Mouse (Mus musculus) ovary, postnatal 14 days (tissue): ENCODE measurements around the gene B3gnt9.

Experiments
- DNase-seq: peaks from one replicate; pipeline ENCODE4 v3.0.0; 2022; ENCODE audit warnings: low spot score

Gene B3gnt9

DNA sequence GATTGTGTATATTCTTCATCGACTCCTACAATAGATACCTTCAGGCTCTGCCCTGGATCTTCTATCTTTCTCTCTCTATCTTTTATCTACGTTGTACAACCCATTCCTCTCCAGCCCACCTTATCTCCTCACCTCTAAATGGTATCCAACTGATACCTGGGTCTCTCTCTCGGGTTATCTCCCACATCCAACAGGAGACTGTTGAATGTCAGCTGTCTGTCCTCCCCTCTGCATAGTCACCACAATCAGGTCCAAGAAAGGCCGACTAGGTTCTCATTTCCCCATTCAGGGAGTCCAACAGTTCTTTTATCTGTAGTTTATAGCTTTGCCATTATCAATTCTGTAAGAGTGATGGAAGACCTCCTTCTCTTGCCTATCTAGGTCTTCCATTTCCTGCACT is 27.3 kb upstream of the B3gnt9 start:
- DNase-seq = no peak

DNA sequence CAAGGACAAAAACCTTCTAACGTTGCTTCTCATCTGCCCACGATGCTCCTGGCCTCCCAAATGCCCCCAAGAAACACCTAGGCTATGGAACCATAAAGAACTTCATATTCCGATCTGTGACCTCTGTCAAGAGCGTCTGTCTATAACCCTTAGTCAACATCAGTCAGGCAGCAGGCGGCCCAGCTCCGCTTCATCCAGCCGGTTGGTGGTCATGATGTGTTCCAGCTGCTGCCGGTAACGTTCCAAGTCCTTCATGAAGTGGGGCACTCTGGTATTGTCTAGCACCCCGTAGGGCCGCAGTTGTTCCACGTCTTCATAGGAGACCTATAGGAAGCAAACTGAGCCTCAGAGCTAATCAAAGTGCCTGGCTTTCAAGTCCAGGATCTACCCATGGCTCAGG is 26.9 kb upstream of the B3gnt9 start:
- DNase-seq = no peak

DNA sequence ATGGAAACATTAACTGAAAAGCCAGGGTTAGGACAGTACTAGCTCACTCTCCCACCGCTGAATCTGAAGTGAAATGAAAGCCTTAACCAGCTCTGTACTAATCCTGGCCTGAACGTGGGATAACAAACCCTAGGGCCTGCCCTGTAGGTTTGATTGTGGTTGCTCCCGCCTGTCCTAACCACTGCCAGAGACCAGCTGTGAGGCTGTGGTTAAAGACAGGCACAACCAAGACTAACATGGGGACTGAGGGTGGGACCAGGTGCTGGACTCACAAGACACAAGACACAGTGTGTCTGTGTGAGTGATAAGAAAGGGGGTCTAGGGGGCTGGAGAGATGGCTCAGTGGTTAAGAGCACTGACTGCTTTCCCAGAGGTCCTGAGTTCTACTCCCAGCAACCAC is 25.6 kb upstream of the B3gnt9 start:
- DNase-seq = no peak

DNA sequence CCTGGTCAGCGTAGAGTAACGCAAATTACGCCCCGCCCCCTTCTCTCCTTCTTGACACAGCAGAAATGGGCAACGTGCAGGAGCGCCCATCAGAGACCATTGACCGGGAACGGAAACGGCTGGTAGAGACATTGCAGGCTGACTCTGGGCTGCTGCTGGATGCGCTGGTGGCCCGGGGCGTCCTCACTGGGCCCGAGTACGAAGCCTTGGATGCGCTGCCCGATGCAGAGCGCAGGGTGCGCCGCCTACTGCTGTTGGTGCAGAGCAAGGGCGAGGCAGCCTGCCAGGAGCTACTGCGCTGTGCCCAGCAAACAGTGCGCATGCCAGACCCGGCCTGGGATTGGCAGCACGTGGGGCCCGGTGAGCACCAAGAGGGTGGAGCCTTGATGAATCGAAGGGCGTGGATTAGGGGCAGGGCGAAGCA is 24.0 kb upstream of the B3gnt9 start:
- peak; percentile 69 for DNase-seq

DNA sequence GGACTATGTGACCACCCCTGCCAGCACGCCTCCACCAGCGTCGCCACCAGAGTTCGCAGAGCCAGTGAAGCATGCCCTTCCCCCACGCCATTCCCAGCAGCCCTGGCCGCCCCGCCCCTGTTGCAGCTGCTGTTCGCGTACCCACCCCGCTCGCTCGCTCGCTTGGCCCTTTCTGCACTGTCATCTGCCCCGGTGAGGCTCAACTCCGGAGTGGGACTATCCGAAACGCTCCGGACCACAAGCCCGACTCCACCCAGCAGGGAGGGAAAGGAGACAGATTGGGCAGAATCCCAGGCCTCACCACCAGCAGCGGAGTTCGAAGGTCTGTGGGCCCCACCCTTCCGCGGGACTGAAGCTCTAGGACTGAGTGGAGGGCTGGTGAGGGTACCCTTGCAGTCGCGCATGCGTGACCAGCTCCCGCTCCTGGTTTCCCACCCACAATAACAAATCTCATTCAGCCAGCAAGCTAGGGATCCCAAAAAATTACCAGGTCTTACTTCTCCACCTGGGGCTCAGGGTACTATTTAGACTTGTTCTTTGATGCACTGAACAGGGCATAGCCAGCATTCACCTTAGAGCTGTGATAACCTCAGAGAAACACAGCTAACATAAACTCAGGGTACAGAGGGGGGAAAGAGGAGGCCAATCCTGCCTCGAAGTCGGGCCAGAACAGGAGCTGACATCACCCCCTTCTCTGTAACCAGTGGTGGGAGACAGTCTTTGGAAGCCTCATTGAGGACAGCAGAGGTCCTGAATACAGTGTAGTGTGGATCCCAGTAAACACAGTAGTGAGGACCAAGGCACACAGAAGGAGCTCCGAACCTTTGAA is 21.6 kb upstream of the B3gnt9 start:
- no peak for DNase-seq

DNA sequence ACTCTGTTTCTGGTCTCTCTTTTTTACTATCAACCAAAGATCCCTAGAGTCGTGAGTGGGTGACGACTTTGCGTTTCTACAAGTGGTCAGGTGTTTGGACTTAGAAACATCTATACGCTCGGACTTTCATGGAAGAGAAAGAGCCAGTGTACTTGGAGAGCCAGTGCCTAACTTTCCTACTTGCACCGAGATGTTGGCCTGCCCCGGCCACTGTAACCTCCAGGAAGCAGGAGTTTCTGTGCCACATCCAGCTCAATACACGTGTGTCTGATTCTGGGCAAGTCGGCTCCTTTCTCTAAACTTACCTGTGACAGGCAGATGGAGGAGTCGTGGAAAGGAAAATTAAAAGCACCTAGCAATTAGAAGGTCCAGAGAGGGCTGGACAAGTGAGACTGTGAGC is 20.9 kb upstream of the B3gnt9 start, which contains the start of gene Nol3:
Gene Nol3 (plus strand): TSS at position 301 of the 400 bp plus-strand sequence.
- DNase-seq = no peak

DNA sequence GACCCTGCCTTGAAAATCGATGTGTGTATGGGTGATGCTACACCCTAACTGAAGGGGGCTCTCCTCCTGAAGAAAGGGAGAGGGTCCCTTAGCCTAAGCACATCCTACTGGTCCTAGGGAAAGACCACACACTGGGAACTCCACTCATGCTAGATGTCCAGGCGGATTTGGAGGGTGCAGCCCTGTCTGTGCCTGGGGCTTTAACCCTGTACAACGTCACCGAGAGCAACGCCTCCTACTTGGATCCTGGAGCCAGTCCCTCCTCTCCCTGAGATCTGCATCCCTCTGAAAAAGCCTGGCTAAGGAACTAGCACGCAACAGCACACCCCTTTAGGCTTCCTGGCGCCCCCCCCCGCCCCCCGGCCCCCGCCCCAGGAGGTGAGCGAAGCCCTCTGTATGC is 20.4 kb upstream of the B3gnt9 start:
- DNase-seq = no peak

DNA sequence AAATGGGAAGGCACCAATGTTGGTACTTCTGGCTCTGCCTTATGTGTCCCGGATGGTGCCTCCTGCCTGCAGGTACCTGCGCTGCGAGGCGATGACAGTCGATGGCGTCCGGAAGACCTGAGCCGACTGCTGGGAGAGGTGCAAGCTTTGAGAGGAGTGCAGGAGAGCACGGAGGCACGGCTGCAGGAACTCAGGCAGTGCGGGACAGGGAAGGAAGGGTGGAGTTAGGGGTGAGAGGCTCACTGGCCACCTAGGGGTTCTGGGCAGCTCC is 15.9 kb upstream of the B3gnt9 start:
- no peak for DNase-seq

DNA sequence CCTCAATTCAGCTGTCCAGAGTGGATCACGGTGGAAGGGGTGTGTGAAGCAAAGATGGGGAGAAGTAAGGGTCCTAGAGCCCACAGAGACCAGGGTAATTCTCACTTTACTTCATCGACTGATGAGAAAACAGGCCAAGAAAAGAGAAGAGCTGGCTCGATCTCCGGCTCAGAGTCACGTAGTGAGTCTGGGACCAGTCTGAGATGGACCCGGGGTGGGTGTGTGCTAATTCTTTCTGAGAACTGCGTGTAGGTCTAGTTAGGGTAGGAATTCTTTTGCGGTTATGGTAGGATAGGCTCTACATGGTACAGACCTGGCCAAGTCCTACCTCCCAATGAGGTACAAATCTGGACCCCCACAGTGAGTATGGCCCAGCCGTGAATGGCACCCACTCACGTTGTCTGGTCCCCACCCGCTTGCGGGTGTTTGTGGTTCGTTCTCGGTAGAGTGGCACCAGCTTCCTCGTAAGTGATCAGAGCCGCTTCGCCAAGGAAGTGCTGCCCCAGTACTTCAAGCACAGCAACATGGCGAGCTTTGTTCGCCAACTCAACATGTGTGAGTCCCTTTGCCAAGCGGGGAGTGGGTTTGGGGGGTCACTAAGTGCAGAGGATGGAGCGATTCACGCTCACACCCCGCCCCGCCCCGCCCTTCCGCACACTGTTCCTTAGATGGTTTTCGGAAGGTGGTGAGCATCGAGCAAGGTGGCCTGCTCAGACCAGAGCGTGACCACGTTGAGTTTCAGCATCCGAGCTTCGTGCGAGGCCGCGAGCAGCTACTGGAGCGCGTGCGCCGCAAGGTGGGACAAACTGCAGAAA is 15.4 kb upstream of the B3gnt9 start:
- no peak for DNase-seq

DNA sequence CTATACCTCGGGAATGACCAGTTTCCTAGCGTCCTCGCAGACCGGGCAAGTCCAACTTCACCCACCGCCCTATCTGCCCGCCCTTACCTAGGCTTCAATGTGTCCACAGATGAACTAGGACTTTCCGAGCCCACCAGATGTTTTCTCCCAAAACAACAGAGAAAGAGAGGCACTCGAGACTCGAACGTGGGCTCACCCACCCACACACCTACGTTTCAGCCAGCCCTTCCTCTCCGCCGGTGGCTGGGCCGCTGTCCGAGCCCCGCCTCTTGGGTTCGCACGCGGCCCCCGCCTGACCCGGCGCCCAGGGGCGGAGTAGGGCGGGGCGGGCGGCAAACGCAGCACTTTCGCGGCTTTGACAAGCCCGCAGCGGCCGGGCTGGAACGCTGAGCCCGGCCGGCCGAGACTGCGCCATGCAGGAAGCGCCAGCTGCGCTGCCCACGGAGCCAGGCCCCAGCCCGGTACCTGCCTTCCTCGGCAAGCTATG is 14.6 kb upstream of the B3gnt9 start, which contains the start of gene Hsf4:
Gene Hsf4 (plus strand): TSS at position 341 of the 487 bp plus-strand sequence.
- no peak for DNase-seq

DNA sequence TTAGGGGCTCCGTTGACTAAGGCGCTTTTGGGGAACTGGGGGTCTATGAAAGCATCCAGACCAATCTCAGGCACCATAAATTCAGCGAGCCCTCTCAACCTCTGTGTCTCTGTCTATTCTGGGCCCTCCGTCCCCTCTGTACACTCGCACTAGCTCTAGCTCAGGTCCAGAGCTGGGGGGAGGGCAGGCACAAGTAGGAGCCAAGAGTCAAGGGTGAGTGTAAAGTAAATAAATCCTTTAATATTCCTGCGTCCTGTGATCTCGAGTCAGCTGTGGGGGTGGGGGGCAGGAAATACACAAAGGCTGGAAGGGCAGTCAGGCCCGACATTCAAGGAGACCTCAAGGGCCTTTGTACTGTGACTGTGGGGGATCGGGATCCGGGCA is 14.1 kb upstream of the B3gnt9 start:
- no peak for DNase-seq

DNA sequence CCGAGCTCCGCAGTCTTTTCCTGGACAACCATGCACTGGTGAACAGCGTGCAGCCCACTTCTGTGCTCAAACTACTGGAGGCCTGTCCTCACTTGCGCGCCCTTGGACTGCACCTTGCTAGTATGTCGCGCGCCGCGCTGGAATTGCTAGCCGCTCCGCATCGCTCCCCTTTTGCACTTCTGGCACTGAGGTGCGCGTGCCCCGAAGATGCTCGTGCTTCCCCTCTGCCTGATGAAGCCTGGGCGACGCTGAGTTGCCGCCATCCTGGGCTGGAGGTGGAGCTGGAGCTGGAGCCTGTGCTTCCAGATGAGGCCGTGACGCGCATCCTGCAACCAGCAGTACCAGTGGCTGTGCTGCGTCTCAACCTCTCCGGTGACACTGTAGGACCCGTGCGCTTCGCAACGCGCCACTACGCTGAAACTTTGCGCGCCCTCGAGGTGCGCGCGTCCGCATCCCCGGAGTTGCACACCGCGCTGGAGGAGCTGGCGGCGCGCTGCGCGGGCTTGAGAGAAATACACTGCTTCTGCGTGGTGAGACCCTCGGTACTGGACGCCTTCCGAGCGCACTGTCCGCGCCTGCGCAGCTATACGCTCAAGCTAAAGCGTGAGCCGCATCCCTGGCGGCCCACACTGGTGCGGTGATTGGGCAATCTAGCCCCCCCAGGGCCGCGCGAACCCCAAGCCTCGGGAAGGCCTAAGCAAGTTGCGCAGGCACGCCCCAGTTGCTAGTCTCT is 13.6 kb upstream of the B3gnt9 start:
- DNase-seq = no peak

DNA sequence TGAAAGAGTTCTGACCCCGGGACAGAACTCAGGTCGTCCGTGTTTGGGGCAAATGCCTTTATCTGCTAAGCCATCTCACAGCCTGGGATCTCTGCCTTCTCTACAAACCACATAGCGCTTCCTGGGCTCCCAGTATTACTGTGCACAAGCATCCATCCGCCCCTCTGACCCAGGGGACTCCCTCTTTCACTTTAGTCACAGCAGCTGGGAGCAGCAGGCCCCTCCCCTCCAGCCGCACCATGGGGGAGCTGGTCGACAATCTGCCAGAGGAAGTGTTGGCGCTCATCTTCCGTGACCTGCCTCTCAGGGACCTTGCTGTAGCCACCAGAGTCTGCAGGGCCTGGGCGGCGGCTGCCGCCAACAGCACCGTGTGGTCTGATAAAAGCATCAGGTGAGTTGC is 11.8 kb upstream of the B3gnt9 start:
- DNase-seq = no peak

DNA sequence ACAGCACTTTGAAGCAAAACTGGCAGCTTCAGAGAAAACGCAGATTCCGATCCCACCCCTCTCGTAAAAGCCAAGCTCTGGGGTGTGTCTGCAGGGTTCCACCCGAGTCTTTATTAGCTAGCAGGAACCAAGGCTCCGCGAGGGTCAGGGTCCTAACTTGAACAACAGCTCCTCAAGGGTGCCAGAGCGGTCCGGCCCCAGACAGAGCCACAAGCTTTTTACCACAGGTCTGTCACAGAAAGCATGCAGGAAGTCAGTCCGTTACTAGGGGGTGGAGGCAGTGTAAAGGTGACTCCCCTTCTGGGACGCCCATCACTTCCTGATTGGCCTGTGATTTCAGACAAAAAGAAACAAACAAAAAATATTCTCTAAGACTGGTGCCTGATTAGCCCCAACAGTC is 10.2 kb upstream of the B3gnt9 start:
- DNase-seq = no peak

DNA sequence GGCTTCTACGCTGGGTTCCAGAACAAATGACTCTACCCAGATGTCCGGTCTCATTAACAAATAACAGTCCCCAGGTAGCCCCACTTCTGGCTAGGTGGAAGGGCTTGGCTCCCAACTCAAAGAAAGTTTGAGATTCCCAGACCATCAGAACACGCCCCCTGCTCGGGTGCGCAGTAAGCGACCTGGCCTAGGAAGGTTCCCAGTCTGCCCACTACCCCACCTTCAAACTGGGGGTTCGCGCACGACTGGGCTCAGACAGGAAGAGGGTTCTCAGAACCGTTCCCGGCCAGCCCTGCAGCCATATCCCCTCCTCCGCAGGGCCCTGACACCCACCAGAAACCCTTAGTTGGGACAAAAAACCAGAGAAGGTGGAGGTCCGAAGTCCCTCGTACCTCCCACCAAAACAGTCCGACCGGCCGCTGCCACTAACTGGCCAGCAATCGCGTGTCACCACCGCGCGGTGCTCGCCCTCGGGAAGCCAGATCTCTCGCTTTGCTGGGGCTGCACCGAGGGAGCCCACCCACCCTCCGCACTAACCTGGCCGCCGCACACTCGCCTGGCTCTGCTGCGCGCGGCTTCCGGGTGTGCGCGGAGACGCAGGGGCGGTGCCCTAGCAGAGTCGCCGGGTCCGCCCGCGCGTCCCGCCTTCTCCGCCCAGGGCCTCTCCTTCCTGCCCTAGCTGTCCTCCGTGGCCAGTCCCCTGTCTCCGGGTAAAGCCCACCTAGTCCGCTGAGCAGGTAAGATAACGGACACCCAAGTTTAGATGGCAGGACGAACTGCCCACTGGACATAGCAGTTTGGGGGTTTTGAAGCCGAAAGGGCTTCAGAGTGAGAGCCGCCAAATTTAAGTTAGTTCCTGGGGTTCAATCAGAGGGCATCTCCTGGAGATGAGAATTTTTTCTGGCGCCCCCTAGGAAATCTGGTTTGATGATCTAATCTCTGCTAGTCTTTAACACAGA is 9.3 kb upstream of the B3gnt9 start, which contains the start of the genes Tradd and Fbxl8:
Gene Tradd (minus strand): TSS at position 586 of the 959 bp plus-strand sequence.
Gene Fbxl8 (plus strand): TSS at position 625 of the 959 bp plus-strand sequence.
- peak; percentile 62 for DNase-seq

DNA sequence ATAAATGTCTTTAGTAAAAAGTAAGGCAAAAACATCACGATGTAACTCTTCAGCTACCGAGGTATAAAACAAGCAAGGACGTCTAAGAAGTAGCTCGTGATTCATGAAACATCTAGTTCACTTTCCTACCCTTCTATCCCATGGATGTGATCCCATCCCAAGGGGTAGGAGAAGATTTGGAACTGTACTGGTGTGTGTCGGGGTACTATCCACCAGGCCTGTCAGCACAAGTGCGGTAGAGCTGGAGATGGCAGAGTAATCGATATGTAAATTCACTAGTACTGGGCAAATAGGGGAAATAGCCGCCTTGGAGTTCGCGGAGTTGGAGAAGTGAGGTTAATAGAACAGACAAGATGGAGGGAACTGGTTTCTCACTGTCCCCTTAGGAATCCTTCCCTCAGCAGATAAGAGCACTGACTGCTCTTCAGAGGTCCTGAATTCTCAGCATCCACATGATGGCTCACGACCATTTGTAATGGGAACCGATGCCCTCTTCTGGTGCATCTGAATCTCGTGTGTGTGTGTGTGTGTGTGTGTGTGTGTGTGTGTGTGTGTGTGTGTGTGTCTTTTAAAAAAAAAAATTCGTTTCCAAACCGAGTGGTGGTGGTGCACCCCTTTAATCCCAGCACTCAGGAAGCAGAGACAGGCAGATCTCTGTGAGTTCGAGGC is 8.4 kb upstream of the B3gnt9 start:
- DNase-seq = no peak

DNA sequence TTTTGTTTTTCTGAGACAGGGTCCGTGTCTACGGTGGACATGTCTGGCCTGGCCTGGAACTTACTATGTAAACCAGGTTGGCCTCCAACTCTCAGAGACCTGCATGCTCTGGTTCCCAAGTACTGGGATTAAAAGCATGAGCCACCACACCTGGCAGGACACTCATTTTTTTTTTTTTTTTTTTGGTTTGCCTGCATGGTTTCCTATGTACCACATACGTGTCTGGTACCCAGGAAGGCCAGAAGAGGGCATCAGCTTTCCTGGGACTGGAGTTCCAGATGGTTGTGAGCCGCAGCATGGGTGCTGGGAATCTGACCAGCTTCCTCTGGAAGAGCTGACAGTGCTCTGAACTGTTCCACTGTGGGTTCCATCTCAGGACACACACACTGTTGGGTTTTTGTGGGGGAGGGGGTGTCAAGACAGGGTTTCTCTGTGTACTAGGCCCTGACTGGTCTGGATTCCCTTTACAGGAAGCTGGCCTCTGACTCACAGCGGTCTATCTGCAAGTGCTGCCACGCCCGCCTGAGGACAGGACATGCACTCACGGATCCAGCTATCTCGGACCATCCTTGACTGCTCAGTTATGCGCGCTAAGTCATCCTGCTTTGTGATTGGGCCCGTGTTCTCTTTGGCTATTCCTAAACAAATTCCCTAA is 6.5 kb upstream of the B3gnt9 start:
- DNase-seq = no peak

DNA sequence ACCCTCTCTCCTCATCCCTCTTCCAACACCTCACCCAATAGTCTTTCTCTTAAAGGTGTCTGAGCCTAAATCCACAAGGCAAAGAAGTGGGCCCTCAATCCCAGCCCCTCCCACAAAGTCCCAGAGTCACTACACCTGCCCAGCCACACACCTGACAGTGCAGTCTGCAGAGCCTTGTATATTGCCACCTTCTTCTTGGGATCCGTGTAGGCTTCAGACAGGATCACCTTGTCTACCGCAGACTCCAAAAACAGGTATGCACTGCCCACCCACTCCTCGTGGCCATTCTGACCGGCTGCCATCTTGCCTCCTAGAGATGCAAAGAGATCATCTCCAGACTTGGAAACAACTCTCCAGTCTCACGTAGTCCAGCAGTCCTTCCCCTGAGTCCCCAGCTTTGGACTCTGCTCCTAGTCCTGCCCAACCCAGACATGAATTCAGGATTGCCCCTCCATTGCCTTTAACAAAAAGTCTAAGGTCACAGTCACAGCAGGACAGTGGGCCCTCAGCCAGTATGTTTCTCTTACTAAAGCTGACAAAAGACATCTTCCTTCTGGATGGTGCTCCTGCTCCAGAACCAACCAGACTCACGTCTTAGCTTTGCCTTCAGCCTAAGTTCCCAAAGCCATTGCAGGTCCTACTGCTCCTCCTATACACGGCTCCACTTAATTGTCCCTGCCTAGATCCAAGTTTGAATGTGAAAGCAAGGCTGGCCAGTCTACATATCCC is 5.6 kb upstream of the B3gnt9 start:
- DNase-seq = no peak

DNA sequence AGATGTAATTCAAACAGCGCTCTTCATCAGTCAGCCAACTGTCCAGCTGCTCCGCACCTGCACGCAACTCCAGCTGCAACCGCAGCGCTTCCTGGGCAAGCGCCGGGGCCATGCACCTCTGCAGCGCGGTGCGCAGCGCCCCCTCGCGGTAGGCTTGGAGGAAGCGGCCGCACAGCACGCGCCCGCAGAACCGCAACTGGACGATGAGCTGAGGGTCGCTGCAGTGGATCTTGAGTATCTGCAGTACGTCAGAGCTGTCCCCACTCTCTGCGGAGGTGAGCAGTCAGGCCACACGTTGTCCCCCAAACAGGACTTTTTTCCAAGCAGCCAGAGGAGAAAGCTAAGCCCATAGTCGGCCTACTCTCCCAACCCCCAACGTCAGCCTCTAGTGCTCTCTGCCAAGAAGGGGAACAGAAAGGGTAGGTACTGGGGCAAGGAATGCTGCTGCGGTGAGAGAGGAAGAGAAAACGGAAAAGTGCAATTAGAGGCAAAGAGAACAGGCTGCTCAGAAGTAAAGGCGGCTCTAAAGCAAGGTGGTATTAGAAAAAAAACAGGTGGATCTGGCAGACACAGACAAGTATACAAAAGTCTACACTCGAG is 4.9 kb upstream of the B3gnt9 start:
- peak; percentile 73 for DNase-seq
